Mouse (Mus musculus): Measurements from ENCODE around the gene Rere. TPM values are rescaled to one million over a fixed set of nuclear protein-coding genes. Genes with fewer than 3 reads are reported as not detected.

Gene Rere
- total and polyA plus RNA-seq, 2 experiments from 2014 or later, result 25.9 to 32.9 TPM

- peaks cover 11% of the 10 kb centered on the region for H3K4me1 ChIP-seq (ENCODE audit: insufficient read depth, low read length)
- no peak overlapping the region for H3K4me2 ChIP-seq (ENCODE audit: low read depth, low read length)
- no peak for ATAC-seq
- no peak for TF ChIP-seq CTCF (IDR thresholded peaks at IDR 0.05; ENCODE audit: low read depth)
- no peaks in the 10 kb centered on the region for H3K36me3 ChIP-seq (ENCODE audit: insufficient read depth, low read length)
- H3K4me3 ChIP-seq (ENCODE audit: low read length), result no peak overlapping the region
- 77% methylated on average over 11 of the region's 11 CpGs for WGBS
- no peak overlapping the region for H3K9ac ChIP-seq (replicated peaks; ENCODE audit: low read length)
- no peaks in the 10 kb centered on the region for H3K27me3 ChIP-seq (ENCODE audit: insufficient read depth, low read length)
- no peaks in the 10 kb centered on the region for H3K9me3 ChIP-seq (ENCODE audit: low read length)
- no peak overlapping the region for H3K27ac ChIP-seq
- DNase-seq (ENCODE audit: low spot score), result no peak
Measured at GRCm38 (mm10) chr4:150452155-150452847, 170.9 kb downstream of the Rere start.

- Histone ChIP-seq H3K27ac (no peak overlapping the region), H3K36me3 (ENCODE audit: insufficient read depth, low read length) (no peaks in the 10 kb centered on the region), H3K9ac (replicated peaks; ENCODE audit: low read length) (no peak overlapping the region), H3K27me3 (ENCODE audit: insufficient read depth, low read length) (no peaks in the 10 kb centered on the region), H3K9me3 (ENCODE audit: low read length) (no peaks in the 10 kb centered on the region), H3K4me2 (ENCODE audit: low read depth, low read length) (no peak overlapping the region), H3K4me1 (ENCODE audit: insufficient read depth, low read length) (peaks cover 5% of the 10 kb centered on the region), H3K4me3 (ENCODE audit: low read length) (no peak overlapping the region)
- no peak for ATAC-seq
- 68% methylated on average over 12 of the region's 12 CpGs for WGBS
- no peak for DNase-seq (ENCODE audit: low spot score)
- TF ChIP-seq CTCF (IDR thresholded peaks at IDR 0.05; ENCODE audit: low read depth), result no peak
Measured at GRCm38 (mm10) chr4:150454571-150455306, 173.3 kb downstream of the Rere start.

GRCm38 (mm10) chr4:150455750-150456149, 174.3 kb downstream of the Rere start:
- peak; percentile 48 for TF ChIP-seq CTCF (IDR thresholded peaks at IDR 0.05; ENCODE audit: low read depth)
- WGBS, result 47% methylated on average over 1 of the region's 1 CpGs
- no peaks in the 10 kb centered on the region; the same call in 1 of the 2 replicates for H3K4me1 ChIP-seq (ENCODE audit: insufficient read depth, low read length)

GRCm38 (mm10) chr4:150456452-150456851, 175.0 kb downstream of the Rere start:
- peaks cover 5% of the 10 kb centered on the region; the same call in 1 of the 2 replicates for H3K4me1 ChIP-seq (ENCODE audit: insufficient read depth, low read length)
- H3K27me3 ChIP-seq (ENCODE audit: insufficient read depth, low read length), result no peaks in the 10 kb centered on the region
- ATAC-seq, result no peak
- no peak overlapping the region for H3K4me3 ChIP-seq (ENCODE audit: low read length)
- no peak overlapping the region for H3K4me2 ChIP-seq (ENCODE audit: low read depth, low read length)
- H3K9me3 ChIP-seq (ENCODE audit: low read length), result no peaks in the 10 kb centered on the region
- H3K27ac ChIP-seq, result no peak overlapping the region; the same call in 1 of the 2 replicates
- no peak for TF ChIP-seq CTCF (IDR thresholded peaks at IDR 0.05; ENCODE audit: low read depth)
- no peak for DNase-seq (ENCODE audit: low spot score)
- 35% methylated on average over 7 of the region's 7 CpGs for WGBS
- no peak overlapping the region for H3K9ac ChIP-seq (replicated peaks; ENCODE audit: low read length)
- H3K36me3 ChIP-seq (ENCODE audit: insufficient read depth, low read length), result no peaks in the 10 kb centered on the region

More at GRCm38 (mm10) chr4:150455750-150456149, 174.3 kb downstream of the Rere start:
- ATAC-seq, result no peak
- H3K27ac ChIP-seq, result no peak overlapping the region
- peak; percentile 43 for DNase-seq (ENCODE audit: low spot score)
- no peaks in the 10 kb centered on the region for H3K27me3 ChIP-seq (ENCODE audit: insufficient read depth, low read length)
- no peaks in the 10 kb centered on the region for H3K36me3 ChIP-seq (ENCODE audit: insufficient read depth, low read length)
- H3K4me3 ChIP-seq (ENCODE audit: low read length), result no peak overlapping the region
- H3K4me2 ChIP-seq (ENCODE audit: low read depth, low read length), result no peak overlapping the region
- H3K9me3 ChIP-seq (ENCODE audit: low read length), result no peaks in the 10 kb centered on the region
- no peak overlapping the region for H3K9ac ChIP-seq (replicated peaks; ENCODE audit: low read length)

- Histone ChIP-seq H3K4me3 (ENCODE audit: low read length) (no peak overlapping the region), H3K4me2 (ENCODE audit: low read depth, low read length) (no peak overlapping the region), H3K4me1 (ENCODE audit: insufficient read depth, low read length) (peaks cover 5% of the 10 kb centered on the region; the same call in 1 of the 2 replicates), H3K27ac (no peak overlapping the region), H3K9ac (replicated peaks; ENCODE audit: low read length) (no peak overlapping the region), H3K27me3 (ENCODE audit: insufficient read depth, low read length) (no peaks in the 10 kb centered on the region), H3K36me3 (ENCODE audit: insufficient read depth, low read length) (no peaks in the 10 kb centered on the region), H3K9me3 (ENCODE audit: low read length) (no peaks in the 10 kb centered on the region)
- no peak for TF ChIP-seq CTCF (IDR thresholded peaks at IDR 0.05; ENCODE audit: low read depth)
- WGBS, result 53% methylated on average over 2 of the region's 2 CpGs
- DNase-seq (ENCODE audit: low spot score) (no peak), ATAC-seq (no peak)
Measured at GRCm38 (mm10) chr4:150456886-150457285, 175.4 kb downstream of the Rere start.

- Histone ChIP-seq H3K9me3 (ENCODE audit: low read length) (no peaks in the 10 kb centered on the region), H3K9ac (replicated peaks; ENCODE audit: low read length) (no peak overlapping the region), H3K4me1 (ENCODE audit: insufficient read depth, low read length) (peaks cover 7% of the 10 kb centered on the region; the same call in 1 of the 2 replicates), H3K27ac (no peak overlapping the region), H3K4me3 (ENCODE audit: low read length) (no peak overlapping the region), H3K4me2 (ENCODE audit: low read depth, low read length) (no peak overlapping the region), H3K36me3 (ENCODE audit: insufficient read depth, low read length) (no peaks in the 10 kb centered on the region), H3K27me3 (ENCODE audit: insufficient read depth, low read length) (no peaks in the 10 kb centered on the region)
- ATAC-seq (no peak), DNase-seq (ENCODE audit: low spot score) (no peak)
- TF ChIP-seq CTCF (IDR thresholded peaks at IDR 0.05; ENCODE audit: low read depth), result no peak
- WGBS, result 56% methylated on average over 4 of the region's 4 CpGs
Measured at GRCm38 (mm10) chr4:150457353-150457752, 175.9 kb downstream of the Rere start.
